Mouse (Mus musculus): ENCODE data around the gene Chrdl2.
A peak's percentile ranks its signal among the peaks of the same experiment; 100 is the strongest.
"Not testable (repeated sequence)": the region's sequence is repeated elsewhere in the genome, so short reads cannot be mapped to it uniquely, and the experiment has no call there.

Chrdl2 gene

GRCm38 (mm10) chr7:100036050-100036449, 30.1 kb downstream of the Chrdl2 start:
- no peak for DNase-seq (ENCODE audit: low spot score in 2 of 2)

GRCm38 (mm10) chr7:100036495-100036894, 30.5 kb downstream of the Chrdl2 start:
- no peak for DNase-seq (ENCODE audit: low spot score in 2 of 2)

- DNase-seq (ENCODE audit: low spot score in 2 of 2): no peak
Observed at GRCm38 (mm10) chr7:100042120-100042519, 36.1 kb downstream of the Chrdl2 start.

GRCm38 (mm10) chr7:100043096-100043495, 37.1 kb downstream of the Chrdl2 start:
- DNase-seq (ENCODE audit: low spot score in 2 of 2): no peak

- DNase-seq (ENCODE audit: low spot score in 2 of 2): no peak
Observed at GRCm38 (mm10) chr7:100043605-100044031, 37.6 kb downstream of the Chrdl2 start.

- no peak for DNase-seq (ENCODE audit: low spot score in 2 of 2)
Observed at GRCm38 (mm10) chr7:100046486-100046885, 40.5 kb downstream of the Chrdl2 start.

- DNase-seq (ENCODE audit: low spot score in 2 of 2): no peak
Observed at GRCm38 (mm10) chr7:100051904-100052303, 45.9 kb downstream of the Chrdl2 start.

- DNase-seq (ENCODE audit: low spot score in 2 of 2): not testable (repeated sequence)
Observed at GRCm38 (mm10) chr7:100052991-100053390, 47.0 kb downstream of the Chrdl2 start.

GRCm38 (mm10) chr7:100073959-100074358, 68.0 kb downstream of the Chrdl2 start:
- peak in 1 of 2 experiments; percentile 12 for DNase-seq (ENCODE audit: low spot score in 2 of 2)

GRCm38 (mm10) chr7:100076296-100076695, 70.3 kb downstream of the Chrdl2 start:
- DNase-seq (ENCODE audit: low spot score in 2 of 2): no peak

GRCm38 (mm10) chr7:100077071-100077470, 71.1 kb downstream of the Chrdl2 start:
- no peak for DNase-seq (ENCODE audit: low spot score in 2 of 2)

GRCm38 (mm10) chr7:100080087-100080781, 74.3 kb downstream of the Chrdl2 start:
- no peak for DNase-seq (ENCODE audit: low spot score in 2 of 2)

- DNase-seq (ENCODE audit: low spot score in 2 of 2): no peak
Observed at GRCm38 (mm10) chr7:100082836-100083235, 76.9 kb downstream of the Chrdl2 start.

- DNase-seq (ENCODE audit: low spot score in 2 of 2): no peak
Observed at GRCm38 (mm10) chr7:100083812-100084211, 77.8 kb downstream of the Chrdl2 start.

All from frontal cortex, postnatal 36 days (tissue).